Mouse (Mus musculus) kidney, adult 2 months (tissue): ENCODE measurements at regions not wholly inside any gene's neighbourhood (a gene's known extent, or its start where the extent isn't known, plus 50 kb on each side); places are given as distances from the start of the nearest gene placed in this dataset.

Experiments used
- CTCF ChIP-seq: fragments of 200-500 bp; conservative IDR thresholded peaks from 2 replicates; pipeline ENCODE4 v1.5.1; 2011; ENCODE audit warnings: low read depth, mild to moderate bottlenecking, control low read depth, low read length, moderate library complexity, mixed read lengths; ENCODE audit not compliant: insufficient read depth, insufficient read length
- POLR2A ChIP-seq: fragments of 200-500 bp; IDR thresholded peaks from one replicate; pipeline ENCODE4 v1.6.1; 2011; ENCODE audit warnings: low read depth, low read length, control low read depth

DNA sequence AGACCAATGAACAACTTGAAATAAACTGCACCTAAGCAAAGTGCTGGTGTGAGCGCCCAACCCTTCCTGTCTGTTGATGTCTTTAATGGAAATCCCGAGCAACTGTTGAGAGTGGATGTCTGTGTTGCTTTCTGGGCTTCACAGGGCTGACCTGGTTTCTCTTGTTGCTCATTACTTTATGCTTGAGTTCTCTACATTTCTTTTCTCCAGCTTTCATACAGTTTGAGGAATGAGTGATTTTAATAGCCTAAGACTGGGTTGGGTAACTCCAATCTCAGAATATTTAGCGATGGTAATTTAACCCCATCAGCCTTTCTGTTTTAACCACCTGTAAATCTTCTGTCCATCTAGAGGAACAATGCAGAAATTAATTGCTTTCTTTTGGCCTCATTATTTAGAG, 890.2 kb upstream of the Sel1l start:
- TF ChIP-seq POLR2A (no peak), CTCF (no peak)
